Mouse (Mus musculus) embryo, embryonic 11.5 days (tissue): Measurements from ENCODE around the gene Bnipl.

Experiments
- DNase-seq: peaks from one replicate; pipeline ENCODE4 v3.0.0-alpha.2; 2012; ENCODE audit warnings: low read depth, low spot score

The Bnipl gene

DNA sequence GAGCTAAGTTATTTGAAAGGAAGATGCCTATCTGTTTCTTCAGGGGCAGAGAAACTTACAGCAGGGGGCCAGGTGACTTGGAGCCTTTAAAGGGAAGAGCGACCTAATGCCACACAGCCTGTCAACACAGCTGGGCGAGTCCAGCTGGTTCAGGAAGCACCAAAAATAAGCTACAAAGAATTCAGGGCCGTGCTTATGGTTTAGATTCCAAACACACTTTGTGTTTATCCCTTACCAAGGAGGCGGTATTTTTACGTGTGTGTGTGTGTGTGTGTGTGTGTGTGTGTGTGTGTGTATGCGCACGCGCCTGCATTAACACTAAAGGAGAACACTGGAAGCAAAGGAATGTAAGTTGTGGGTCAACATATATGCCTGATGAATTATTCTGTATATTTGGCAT lies 29.8 kb upstream of the Bnipl start:
- DNase-seq, result no peak

DNA sequence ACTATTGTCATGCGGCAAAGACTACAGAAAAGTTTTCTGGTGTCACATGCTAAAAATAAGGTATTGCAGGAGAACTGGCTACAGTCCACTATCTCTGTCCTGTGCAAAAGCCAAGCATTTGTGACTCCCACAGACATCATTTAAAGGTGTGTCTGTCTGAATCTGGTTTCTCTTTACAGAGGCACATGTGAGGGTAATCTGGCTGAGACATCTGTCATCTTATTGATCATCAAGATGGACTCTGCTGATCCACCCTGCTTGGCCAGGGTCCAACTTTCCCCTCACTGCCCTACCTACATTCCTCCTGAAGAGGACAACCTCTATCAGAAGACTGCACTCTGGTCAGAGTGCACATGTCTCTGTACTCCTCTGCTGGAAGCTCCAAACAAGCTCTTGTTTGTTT lies 26.2 kb upstream of the Bnipl start:
- no peak for DNase-seq

DNA sequence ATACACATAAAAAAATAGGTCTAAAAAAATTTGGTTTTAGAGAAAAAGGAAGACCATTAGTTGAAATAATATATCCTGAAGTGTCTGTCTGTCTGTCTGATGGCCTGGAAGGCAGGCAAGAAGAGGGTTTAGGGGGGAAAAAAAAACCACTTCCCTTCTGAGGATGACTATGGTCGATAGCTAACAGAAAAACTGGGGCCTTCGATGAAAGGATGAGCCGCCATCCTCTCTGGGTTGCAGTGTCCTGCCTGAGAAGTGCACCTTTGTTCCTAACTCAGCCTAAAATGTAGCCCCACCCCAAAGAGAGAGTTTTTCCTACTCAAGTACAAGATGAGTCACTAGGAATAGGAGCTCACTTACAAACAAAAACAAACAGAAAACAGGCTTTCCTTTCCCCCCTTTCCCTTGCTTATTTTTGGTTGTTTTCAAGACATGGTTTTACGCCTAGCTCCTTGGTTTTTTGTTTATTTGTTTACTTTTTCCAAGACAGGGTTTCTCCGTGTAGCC lies 25.5 kb upstream of the Bnipl start:
- DNase-seq, result no peak

DNA sequence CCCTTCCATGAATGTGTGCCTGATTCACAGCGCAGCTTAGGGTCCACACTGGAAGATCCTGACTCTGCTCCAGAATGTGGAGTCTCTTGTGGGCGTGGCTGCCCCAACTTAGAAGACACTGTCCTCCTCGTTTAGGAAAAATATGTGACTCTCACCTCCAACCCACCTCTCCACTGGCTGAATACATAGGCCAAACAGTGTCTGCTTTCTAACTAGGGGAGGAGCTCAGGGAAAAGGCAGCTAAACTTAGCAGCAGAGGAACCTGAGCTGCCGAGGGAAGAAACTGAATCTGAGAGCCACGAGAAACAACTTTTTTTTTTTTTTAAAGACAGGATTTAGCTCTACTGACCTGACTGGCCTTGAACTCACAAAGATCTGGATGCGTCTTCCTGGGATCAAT lies 24.2 kb upstream of the Bnipl start:
- DNase-seq, result no peak

DNA sequence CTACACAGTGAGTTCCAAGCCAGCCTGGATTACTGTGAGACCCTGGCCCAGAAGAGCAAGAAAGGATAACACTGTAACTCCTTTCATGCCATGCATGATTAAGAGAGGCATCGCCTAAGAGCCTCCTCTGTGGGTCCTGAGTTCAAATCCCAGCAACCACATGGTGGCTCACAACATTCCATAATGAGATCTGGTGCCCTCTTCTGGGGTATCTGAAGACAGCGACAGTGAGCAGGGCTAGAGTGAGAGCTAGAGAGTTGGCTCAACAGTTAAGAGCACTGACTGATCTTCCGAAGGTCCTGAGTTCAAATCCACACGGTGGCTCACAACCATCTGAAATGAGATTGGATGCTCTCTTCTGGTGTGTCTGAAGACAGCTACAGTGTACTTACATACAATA lies 23.5 kb upstream of the Bnipl start:
- no peak for DNase-seq

DNA sequence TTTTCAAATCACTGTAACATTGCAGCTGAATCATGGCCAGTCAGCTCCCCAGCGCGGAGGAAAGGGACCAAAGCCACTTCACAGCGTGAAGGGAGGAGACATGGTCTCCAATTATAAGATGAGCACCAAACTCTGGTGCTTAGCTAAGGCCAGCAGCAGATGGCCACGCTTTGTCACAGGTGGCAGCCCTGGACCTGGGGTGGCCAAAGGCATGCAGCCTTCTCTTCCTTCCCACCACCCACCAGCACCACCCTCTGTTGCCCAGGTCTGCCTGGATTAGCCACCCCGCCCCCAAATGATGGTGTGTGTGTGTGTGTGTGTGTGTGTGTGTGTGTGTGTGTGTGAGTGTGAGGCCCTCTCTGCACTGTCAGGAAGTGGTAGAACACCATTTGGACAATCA lies 22.5 kb upstream of the Bnipl start:
- DNase-seq, result no peak

DNA sequence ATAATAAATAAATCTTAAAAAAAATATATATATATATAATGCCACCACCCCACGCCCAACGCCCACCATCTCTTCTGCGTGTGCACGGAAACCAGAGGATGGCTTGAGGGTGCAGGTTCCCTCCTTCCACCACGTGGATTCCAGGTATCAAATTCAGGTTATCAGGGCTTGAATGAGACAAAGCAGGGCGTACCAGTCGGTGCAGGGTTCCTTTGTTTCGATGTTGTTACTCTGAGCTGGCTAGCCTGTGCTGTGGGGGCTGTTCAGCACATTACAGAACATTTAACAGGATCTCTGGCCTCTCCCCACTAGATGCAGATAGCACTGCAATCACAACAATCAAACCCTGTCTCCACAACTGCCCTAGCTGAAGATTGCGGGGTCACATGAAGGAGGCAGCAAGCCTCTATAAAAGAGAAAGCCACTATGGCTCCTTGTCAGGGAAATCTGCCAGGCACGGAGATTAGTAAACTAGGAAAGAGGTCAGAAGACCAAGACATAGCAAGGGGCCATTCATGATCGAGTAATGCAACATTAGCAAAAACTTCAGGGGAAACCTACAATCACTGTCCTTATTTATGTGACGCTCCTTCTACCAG lies 19.9 kb upstream of the Bnipl start:
- no peak for DNase-seq

DNA sequence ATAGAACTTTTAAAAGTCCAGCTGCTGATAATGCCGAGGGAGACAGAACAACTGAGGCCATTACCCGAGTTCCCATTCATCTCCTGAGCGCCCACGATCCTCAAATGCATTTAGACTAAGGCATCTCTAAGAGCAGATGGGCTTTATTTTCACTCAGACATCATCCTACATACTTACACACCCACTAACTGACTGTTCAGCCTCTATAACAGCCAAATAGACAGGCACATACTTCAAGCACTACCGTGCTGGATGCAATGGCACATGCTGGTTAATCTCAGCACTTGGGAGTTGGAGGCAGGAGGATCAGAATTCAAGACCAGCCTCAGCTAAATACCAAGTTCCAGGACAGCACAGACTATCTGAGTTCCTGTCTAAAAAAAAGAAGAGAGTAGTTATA lies 18.8 kb upstream of the Bnipl start:
- no peak for DNase-seq

DNA sequence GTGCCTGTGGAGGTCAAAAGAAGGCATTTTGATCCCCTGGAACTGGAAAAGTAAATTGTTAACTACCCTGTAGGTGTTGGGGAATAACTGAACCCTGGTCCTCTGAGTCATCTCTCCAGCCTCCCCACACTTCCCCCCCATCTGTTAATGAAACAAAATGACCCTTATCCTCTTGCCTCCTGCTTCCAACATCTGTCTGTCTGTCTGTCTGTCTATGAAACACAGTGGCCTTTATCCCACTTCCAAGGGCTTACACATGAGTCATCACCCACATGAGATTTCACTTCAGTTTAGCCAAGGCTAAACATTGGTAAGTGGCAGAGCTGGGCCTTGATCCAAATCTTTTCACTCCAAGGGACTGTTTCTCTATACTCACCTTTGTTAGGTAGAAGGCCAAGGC lies 16.9 kb upstream of the Bnipl start:
- DNase-seq, result no peak

DNA sequence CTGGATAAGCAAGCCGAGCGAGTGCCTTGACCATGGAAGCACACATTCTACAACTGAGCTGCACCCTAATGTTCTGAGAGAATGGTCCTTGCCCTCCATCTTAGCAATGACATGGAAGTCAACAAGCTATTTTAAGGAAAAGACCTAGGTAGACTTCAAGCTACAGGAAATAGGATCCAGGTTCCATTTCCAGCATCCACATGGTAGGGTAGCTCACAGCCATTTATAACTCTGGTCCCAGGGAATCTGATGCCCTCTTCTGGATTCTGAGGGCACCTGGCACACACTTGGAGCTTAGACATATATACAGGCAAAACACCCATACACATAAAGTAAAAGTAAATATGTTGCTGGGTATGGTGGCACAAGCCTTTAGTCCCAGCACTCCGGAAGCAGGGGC lies 15.1 kb upstream of the Bnipl start:
- no peak for DNase-seq

DNA sequence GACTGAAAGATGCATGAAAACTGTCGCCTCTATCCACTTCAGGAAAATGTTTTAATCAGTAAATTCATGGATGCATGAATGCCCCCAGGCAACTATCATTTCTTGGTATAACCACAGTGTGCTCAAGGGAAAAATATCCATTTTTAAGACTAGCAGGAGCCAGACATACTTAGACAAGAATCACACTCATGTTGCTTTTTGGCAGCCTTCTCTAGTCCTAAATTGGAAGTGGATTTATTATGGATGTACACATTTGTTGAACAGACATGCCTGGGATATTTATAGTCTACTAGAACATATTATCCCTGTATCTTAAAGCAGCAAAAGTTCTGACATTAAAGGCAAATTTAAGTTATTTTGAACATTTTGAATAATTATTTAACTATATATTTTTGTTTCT lies 13.7 kb upstream of the Bnipl start:
- DNase-seq, result no peak

DNA sequence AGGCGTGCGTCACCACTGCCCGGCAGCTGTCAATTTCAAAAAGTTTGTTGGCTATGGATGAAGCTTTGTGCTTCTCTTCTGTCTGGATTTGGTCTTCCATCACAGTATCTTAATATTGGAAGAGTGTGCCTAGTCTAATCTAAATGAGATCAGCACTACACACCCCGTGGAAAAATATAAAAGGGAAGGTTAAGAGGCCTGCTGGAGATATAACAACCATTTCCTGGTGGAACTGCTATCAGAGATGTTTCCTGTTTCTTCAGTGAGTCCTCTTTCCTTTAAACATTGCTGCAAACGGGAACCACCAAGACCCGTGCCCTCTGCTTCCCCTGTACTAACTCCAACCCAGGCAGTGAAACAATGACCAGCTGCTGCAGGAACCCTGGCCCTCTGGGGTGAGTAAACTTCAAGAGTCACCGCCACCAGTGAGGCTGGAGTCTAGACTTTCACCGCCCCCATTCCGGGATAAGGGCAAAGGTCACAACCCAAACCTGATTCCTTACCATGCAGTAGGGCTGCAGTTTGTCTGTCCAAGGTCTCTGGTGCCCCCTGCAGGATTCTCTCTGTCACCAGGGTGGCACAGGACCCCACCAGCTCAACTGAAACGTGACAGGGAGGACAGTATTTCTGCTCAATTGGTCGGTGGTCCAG lies 12.2 kb upstream of the Bnipl start:
- no peak for DNase-seq

DNA sequence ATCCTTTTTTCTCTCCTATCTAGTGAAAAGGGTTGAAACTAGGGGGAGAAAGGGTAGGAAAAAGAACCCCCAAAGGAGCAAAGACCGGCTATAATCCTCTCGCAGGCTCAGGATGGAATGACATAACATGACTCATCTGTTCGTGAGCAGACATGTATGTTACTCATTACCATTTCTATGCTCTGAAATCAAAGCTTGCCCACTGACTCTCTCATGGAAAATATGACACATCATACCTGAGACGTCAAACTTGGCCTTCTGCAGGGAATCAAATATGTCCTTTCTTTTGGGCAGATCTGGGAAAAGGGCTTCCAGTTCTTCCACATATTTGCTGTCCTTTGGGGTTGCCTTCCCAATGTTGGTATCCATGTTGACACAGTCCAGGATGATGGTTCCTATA lies 11.0 kb upstream of the Bnipl start:
- DNase-seq, result no peak

DNA sequence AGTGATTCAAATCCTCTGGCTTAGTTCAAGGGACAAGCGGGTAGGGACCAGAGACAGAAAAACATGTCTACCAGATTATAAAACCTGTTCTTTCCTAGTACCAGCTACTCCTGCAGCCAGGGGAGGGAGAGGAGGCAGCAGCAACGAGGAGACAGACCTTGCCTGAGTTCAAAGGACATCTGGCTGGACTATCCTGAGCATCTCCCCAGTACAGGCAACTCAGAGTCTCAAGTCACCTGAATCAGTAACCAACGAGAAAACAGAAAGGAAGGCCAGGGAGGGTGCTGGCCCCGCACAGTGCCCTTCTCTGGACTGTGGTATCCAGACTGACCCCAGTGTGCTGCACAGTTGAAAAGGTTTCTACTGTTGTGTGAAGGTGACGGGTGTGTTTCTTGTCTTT lies 5.9 kb upstream of the Bnipl start:
- DNase-seq, result no peak

DNA sequence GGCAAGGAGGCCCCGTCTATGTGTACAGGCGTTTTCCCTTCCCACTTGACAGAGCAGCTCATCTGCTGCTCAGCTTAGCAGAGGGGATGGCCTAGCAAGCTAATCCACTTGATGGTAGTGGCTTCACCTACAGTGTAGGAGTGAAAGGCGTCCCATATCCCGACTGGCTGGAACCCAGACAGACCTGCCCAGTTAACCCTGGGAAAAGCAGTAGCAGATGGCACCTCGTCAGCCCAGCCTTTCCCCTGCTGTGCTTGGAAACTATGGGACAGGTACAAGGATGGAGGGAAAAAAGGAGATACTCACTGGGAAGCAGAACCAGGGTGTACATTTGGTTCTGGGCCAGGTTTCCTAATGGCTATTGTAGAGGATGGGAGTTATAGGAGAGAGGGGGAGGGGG lies 632 bp downstream of the Bnipl start:
- no peak for DNase-seq

DNA sequence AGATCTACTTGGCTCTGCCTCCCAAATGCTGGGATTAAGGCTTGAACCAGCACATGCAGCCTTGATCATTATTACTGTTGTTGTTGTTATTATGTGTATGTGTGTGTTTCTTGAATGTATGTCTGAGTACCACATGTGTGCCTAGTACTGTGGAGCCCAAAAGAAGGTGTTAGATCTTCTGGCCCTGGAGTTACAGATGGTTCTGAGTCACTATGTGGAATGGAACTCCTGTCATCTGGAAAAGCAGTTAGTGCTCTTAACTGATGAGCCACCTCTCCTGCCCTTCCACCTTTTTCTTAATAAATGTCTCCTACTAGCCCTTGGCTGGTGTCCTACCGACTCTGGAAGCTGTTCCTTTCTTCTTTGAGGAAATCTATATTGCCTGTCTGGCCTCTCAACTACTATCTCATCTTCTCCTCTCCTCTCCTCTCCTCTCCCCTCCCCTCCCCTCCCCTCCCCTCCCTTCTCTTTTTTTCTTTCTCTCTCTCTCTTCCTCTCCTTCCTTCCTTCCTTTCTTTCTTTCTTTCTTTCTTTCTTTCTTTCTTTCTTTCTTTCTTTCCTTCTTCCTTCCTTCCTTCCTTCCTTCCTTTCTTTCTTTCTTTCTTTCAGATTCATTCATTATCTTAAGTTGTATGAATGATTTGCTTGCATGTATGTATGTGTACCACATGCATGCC lies 3.2 kb downstream of the Bnipl start:
- no peak for DNase-seq

DNA sequence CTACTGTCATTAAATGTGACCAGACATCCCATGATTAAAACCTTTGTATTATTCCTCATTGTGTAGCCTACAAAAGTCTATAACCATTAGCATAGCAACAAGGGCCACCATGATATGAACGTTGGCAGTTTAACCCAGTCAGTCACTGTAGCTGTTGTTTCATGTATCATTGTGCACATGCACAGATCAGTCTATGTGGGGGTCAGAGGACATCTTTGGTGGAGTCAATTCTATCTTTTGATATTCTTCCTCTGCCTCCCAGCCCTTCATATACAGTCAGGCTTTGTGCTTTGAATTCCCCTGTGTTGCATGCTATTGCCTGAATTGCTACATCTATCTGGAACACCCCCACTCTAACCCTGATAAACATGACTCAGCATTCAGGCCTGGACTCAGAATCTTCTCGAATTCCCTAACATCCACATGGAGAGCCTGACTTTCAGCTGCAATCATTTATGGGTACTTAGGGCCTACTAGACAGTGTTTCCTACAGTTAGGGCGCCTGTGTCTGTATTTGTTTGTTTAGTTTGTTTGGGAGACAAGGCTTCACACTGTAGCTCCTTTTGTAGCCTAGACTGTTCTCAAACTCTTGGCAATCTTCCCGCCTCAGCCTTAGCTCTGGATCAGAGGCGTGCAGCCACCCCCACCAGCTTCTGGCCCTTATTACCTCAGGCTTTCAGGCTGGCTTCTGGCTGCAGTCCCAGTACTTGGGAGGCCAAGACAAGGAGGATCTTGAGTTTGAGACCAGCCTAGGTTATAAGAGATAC lies 4.3 kb downstream of the Bnipl start:
- DNase-seq, result no peak

DNA sequence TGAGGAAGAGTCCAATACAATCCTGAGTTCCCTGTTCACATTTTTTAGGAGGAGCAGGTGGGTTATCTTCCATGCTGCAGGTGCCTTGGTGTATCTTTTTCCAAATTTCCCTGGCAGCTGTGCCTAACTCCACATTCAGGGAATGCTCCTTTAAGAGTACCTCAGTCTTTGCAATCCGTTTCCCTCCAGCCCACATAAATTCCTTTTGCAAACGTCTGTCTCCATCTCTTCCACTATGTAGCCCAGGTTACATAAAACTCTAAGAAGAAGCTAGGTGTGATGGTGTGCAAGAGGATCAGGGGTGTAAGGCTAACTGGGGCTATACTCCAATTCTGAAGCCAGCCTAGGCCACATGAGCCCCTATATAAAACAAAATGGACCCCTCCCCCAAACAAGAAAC lies 7.9 kb downstream of the Bnipl start:
- DNase-seq, result no peak

DNA sequence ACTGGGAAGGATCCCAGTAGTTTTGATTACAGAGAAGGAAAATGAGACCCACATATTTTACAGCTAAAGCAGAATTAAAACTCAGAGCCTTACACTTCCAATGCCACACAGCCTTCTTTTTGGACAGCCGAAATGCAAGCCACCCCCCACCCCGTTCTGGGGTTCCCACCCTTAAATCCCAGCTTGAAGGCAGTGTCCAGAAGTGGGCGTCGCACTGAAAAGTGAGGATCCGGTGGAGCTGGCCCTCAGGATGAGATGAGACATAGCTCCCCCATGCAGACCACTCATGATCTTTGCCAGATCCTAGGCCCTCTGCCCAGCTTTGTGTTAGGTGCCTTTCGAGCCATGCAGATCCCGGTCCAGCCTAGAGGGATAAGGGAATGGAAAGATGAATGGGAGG lies 9.5 kb downstream of the Bnipl start, which contains the start of gene Gm128:
Gene Gm128, minus strand, starts transcription at position 101 of the 400 bp plus-strand sequence.
- no peak for DNase-seq

DNA sequence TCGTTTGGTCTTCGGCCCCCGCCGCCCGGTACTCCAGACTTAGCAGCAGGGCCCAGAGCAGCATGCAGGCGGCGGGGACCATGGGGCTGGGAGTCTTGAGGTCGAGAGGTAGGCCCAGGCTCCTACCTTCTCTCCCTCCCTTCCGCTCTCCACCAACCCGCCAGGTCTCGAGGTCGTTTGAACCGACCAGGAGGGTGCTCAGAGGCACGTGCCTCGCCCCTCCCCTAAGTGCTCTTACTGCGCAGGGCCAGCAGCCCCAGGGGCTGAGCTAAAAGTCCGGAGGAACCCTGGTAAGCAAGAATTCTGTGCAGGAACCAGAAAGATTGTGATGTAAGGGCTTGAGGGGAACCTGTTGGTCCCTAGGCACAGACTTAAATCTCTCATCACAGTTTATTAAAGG lies 10.1 kb downstream of the Bnipl start:
- DNase-seq, result no peak

DNA sequence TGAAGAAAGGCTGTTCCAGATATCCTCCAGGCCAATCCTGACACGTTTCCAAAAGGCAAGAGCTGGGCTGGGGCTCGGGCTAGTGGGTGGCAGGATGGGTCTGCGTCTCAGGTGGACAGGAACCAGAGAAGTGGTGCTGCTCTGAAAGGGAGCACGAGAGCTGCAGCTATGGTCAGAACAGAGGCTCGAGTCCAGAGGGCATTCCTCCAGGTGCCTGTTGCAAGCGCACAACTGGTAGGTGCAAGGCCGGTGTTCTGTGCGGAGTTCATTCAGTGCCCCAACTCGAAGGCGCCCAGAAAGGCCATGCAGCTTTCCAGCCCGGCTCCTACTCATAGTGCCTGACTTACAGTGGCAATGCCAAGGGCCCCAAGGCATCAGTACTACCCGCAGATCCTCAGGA lies 11.0 kb downstream of the Bnipl start:
- no peak for DNase-seq

DNA sequence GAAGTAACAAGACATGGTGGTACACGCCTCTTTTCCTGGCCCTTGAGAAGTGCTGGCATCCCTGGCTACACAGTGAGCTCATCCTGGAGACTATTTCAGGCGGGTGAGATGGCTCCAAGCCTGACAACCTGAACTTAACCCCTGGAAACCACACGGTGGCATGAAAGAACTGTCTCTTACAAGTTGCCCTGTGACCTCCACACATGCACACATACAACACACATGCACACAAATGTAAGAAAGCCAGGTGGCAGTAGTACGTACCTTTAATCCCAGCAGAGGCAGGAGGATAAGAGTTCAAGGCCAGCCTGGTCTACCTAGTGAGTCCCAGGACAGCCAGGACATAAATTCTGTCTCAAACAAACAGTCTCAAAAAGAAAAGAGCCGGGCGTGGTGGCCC lies 12.0 kb downstream of the Bnipl start:
- DNase-seq, result no peak
